Comparison of ENCODE assay signal across 22 mouse cellular contexts in genomic region chr2:128924799-128925198, GRCm38 (mm10). TPM values are rescaled to one million over a fixed set of nuclear protein-coding genes. Genes with fewer than 3 reads are reported as not detected.
DNase-seq lines count a peak whose midpoint lies in the region; ATAC-seq and TF ChIP-seq lines count a peak whose summit lies in the region.
"Had no signal": no experiment of that assay in that cellular context is flagged by ENCODE, and none has a peak within 500 bp of the region (broad histone marks: within the 10 kb centered on the region; RNA-seq: fewer than 3 reads in every experiment).

No protein-coding gene starts in this region.

- no peak overlapping the region for H3K9ac ChIP-seq in kidney, postnatal 0 days (ENCODE audit: low read depth, low read length)
- H3K9ac ChIP-seq: embryonic facial prominence, embryonic 13.5 days; embryonic facial prominence, embryonic 15.5 days; forebrain, embryonic 13.5 days had no signal

- H3K4me1 ChIP-seq in kidney, adult 2 months (ENCODE audit: control insufficient read depth, insufficient read depth, low read length) = 0 out of 2 replicates have a peak, but pooled peaks cover 6% of the 10 kb centered on the region
- no peaks in the 10 kb centered on the region for H3K4me1 ChIP-seq in kidney, postnatal 0 days (replicated peaks; ENCODE audit: insufficient read depth, low read length)
- H3K4me1 ChIP-seq: embryonic facial prominence, embryonic 13.5 days; embryonic facial prominence, embryonic 15.5 days; forebrain, embryonic 13.5 days had no signal

- WGBS in kidney, adult 2 months = 62% methylated on average over 4 of the region's 4 CpGs
- WGBS in kidney, postnatal 0 days = 63% methylated on average over 4 of the region's 4 CpGs

- TF ChIP-seq CTCF in kidney, adult 2 months (conservative IDR thresholded peaks at IDR 0.05; ENCODE audit: insufficient read depth, insufficient read length, low read depth, low read length) = no peak
- TF ChIP-seq CTCF in kidney, postnatal 0 days (IDR thresholded peaks at IDR 0.05; ENCODE audit: low read depth) = no peak

- no peaks in the 10 kb centered on the region for H3K27me3 ChIP-seq in kidney, adult 2 months (replicated peaks; ENCODE audit: control insufficient read depth, insufficient read depth, low read length)
- H3K27me3 ChIP-seq in kidney, postnatal 0 days (ENCODE audit: insufficient read depth, low read length) = no peaks in the 10 kb centered on the region
- H3K27me3 ChIP-seq: embryonic facial prominence, embryonic 13.5 days; embryonic facial prominence, embryonic 15.5 days; forebrain, embryonic 13.5 days had no signal

- H3K4me2 ChIP-seq in kidney, postnatal 0 days (ENCODE audit: low read length) = no peak overlapping the region
- H3K4me2 ChIP-seq: embryonic facial prominence, embryonic 13.5 days; embryonic facial prominence, embryonic 15.5 days; forebrain, embryonic 13.5 days had no signal

- DNase-seq in kidney, adult 2 months = peak; percentile 44
- DNase-seq in kidney, adult 11 months = no peak
- DNase-seq in kidney, postnatal 0 days (ENCODE audit: low spot score) = peak; percentile 19
- DNase-seq in kidney, adult 8-10 months = no peak
- DNase-seq in fat pad, adult 2 months (ENCODE audit: extremely low read depth, low read depth, low spot score) = peak; percentile 63
- peak; percentile 66 for DNase-seq in gonadal fat pad, adult 2 months (ENCODE audit: low read depth)
- no peak for DNase-seq in thymus, postnatal 0 days (ENCODE audit: low spot score)
- DNase-seq: adrenal gland, adult 2 months; adrenal gland, postnatal 10 days; adrenal gland, postnatal 25 days; cerebellum, adult 11 months; cerebellum, adult 18-20 months; cerebellum, adult 8-10 months; cerebellum, adult 9-11 months; cerebellum, postnatal 14 days; cerebellum, postnatal 36 days; embryo, embryonic 11 days had no signal

- no peak overlapping the region for H3K4me3 ChIP-seq in kidney, adult 2 months (ENCODE audit: insufficient read depth, low read depth, low read length)
- no peak overlapping the region for H3K4me3 ChIP-seq in kidney, postnatal 0 days (replicated peaks; ENCODE audit: low read depth, low read length)
- H3K4me3 ChIP-seq: embryonic facial prominence, embryonic 13.5 days; embryonic facial prominence, embryonic 15.5 days; erythroblast, embryonic 14.5 days; forebrain, embryonic 13.5 days had no signal

- no peak overlapping the region for H3K27ac ChIP-seq in kidney, adult 2 months (ENCODE audit: insufficient read depth, low read depth, low read length)
- no peak overlapping the region for H3K27ac ChIP-seq in kidney, postnatal 0 days
- H3K27ac ChIP-seq: embryonic facial prominence, embryonic 13.5 days; embryonic facial prominence, embryonic 15.5 days; forebrain, embryonic 13.5 days had no signal

- no peaks in the 10 kb centered on the region for H3K9me3 ChIP-seq in kidney, postnatal 0 days (replicated peaks; ENCODE audit: low read length)
- H3K9me3 ChIP-seq: embryonic facial prominence, embryonic 13.5 days; embryonic facial prominence, embryonic 15.5 days; forebrain, embryonic 13.5 days had no signal

- no peaks in the 10 kb centered on the region; the same call in 1 of the 2 replicates for H3K36me3 ChIP-seq in kidney, adult 2 months (ENCODE audit: control insufficient read depth, insufficient read depth, low read length)
- H3K36me3 ChIP-seq in kidney, postnatal 0 days (ENCODE audit: insufficient read depth, low read length) = peaks cover 4% of the 10 kb centered on the region; the same call in 1 of the 2 replicates

- TF ChIP-seq POLR2A in kidney, adult 2 months (IDR thresholded peaks at IDR 0.05; ENCODE audit: low read depth, low read length) = no peak

- no peak for ATAC-seq in kidney, postnatal 0 days (replicated peaks; ENCODE audit: low FRiP score, low read depth)
- ATAC-seq: forebrain, embryonic 13.5 days; forebrain, embryonic 16.5 days had no signal

RNA-seq across cellular contexts. Expression of gene Zc3h8, which starts 19.1 kb away (rescaled TPM):
- 1.3 and 2.5 TPM in 2 replicates for polyA plus RNA-seq in kidney, adult 2 months (2012; rRNA removed)
- 9.1 and 9.4 TPM in 2 replicates for polyA plus RNA-seq in kidney, postnatal 0 days (2015; fragmentation: Nextera tagmentation; extraction: Ambion mirVana)
- polyA plus RNA-seq in gonadal fat pad, adult 2 months (2012; rRNA removed) = 1.6 TPM in 2 replicates
- polyA plus RNA-seq in thymus, postnatal 0 days (2015; fragmentation: Nextera tagmentation; extraction: Ambion mirVana) = 9.3 and 10.1 TPM in 2 replicates
- polyA plus RNA-seq: erythroblast, embryonic 14.5 days had no signal

RNA-seq across cellular contexts. Expression of gene Zc3h6, which starts 42.4 kb away (rescaled TPM):
- polyA plus RNA-seq in kidney, adult 2 months (2012; rRNA removed) = 1.0 and 1.2 TPM in 2 replicates
- 3.1 and 4.9 TPM in 2 replicates for polyA plus RNA-seq in kidney, postnatal 0 days (2015; fragmentation: Nextera tagmentation; extraction: Ambion mirVana)
- 2.2 and 3.8 TPM in 2 replicates for polyA plus RNA-seq in gonadal fat pad, adult 2 months (2012; rRNA removed)
- 3.3 and 6.5 TPM in 2 replicates for polyA plus RNA-seq in thymus, postnatal 0 days (2015; fragmentation: Nextera tagmentation; extraction: Ambion mirVana)

RNA-seq across cellular contexts. Expression of gene Gm10762, which starts 42.7 kb away (rescaled TPM):
- polyA plus RNA-seq in kidney, adult 2 months (2012; rRNA removed) = 5.7 and 7.0 TPM in 2 replicates
- 19.8 and 26.5 TPM in 2 replicates for polyA plus RNA-seq in kidney, postnatal 0 days (2015; fragmentation: Nextera tagmentation; extraction: Ambion mirVana)
- polyA plus RNA-seq in gonadal fat pad, adult 2 months (2012; rRNA removed) = 3.9 and 4.4 TPM in 2 replicates
- polyA plus RNA-seq in thymus, postnatal 0 days (2015; fragmentation: Nextera tagmentation; extraction: Ambion mirVana) = 17.1 and 18.5 TPM in 2 replicates

Comparison
In these comparisons a context has a peak if more than half of its experiments do, and no peak if none do; other contexts are left out.
1. DNase-seq: peak in kidney, adult 2 months (single experiment), kidney, postnatal 0 days (single experiment), fat pad, adult 2 months (single experiment) and gonadal fat pad, adult 2 months (single experiment); none in kidney, adult 11 months (single experiment), kidney, adult 8-10 months (0 of 2) and thymus, postnatal 0 days (single experiment).